Mouse (Mus musculus): ENCODE data around the gene Tie1. TPM values are rescaled to one million over a fixed set of nuclear protein-coding genes. Genes with fewer than 3 reads are reported as not detected.

Gene Tie1
- polyA plus RNA-seq, 2 experiments, result 3.5 to 5.3 TPM

- no peak for DNase-seq (ENCODE audit: low read depth in 3 of 3, low spot score in 3 of 3)
- no peaks in the 10 kb centered on the region for H3K9me3 ChIP-seq (ENCODE audit: control insufficient read depth, low read length)
- no peak for ATAC-seq (ENCODE audit: insufficient read depth)
- no peak overlapping the region for H3K4me3 ChIP-seq (ENCODE audit: insufficient read depth in 1 of 2, low read depth in 2 of 2, low read length in 2 of 2)
- H3K36me3 ChIP-seq (replicated peaks; ENCODE audit: control insufficient read depth, insufficient read depth, low read depth), result peaks cover 5% of the 10 kb centered on the region
- 82% methylated on average over 3 of the region's 3 CpGs for WGBS (ENCODE audit: insufficient replicate concordance)
- peaks cover 21 to 25% of the 10 kb centered on the region in 2 experiments for H3K4me1 ChIP-seq (replicated peaks; ENCODE audit: control insufficient read depth in 2 of 2, insufficient read depth in 2 of 2, low read length in 1 of 2)
- H3K27ac ChIP-seq, result no peak overlapping the region
- H3K4me2 ChIP-seq (ENCODE audit: low read depth), result no peak overlapping the region
- no peak for TF ChIP-seq EP300 (IDR thresholded peaks at IDR 0.05; ENCODE audit: low read depth)
- no peak for TF ChIP-seq CTCF (IDR thresholded peaks at IDR 0.05; ENCODE audit: low read depth)
- H3K9ac ChIP-seq (replicated peaks), result no peak overlapping the region
- no peaks in the 10 kb centered on the region for H3K27me3 ChIP-seq (ENCODE audit: control insufficient read depth, insufficient read depth, low read length)
Measured at GRCm38 (mm10) chr4:118421384-118421783, 68.5 kb downstream of the Tie1 start.

Other genes with a start within 250 kb of the Tie1 start
- 7.4 and 8.4 TPM in 2 replicates for gene Ptprf, start 198.7 kb downstream of the Tie1 start, polyA plus RNA-seq (2012; rRNA removed)
- gene Ptprf, start 198.7 kb downstream of the Tie1 start, polyA plus RNA-seq (2014; fragmentation: Nextera tagmentation; extraction: Ambion mirVana), result 5.6 and 7.3 TPM in 2 replicates
- gene Szt2, start 80.8 kb downstream of the Tie1 start, polyA plus RNA-seq (2012; rRNA removed), result 5.8 and 5.9 TPM in 2 replicates
- 2.2 and 2.6 TPM in 2 replicates for gene Szt2, start 80.8 kb downstream of the Tie1 start, polyA plus RNA-seq (2014; fragmentation: Nextera tagmentation; extraction: Ambion mirVana)
- gene Med8, start 80.7 kb downstream of the Tie1 start, polyA plus RNA-seq (2012; rRNA removed), result 33.5 and 50.2 TPM in 2 replicates
- gene Med8, start 80.7 kb downstream of the Tie1 start, polyA plus RNA-seq (2014; fragmentation: Nextera tagmentation; extraction: Ambion mirVana), result 69.1 and 73.8 TPM in 2 replicates
- 88.1 and 113 TPM in 2 replicates for gene Elovl1, start 62.0 kb downstream of the Tie1 start, polyA plus RNA-seq (2012; rRNA removed)
- 87.1 and 88.0 TPM in 2 replicates for gene Elovl1, start 62.0 kb downstream of the Tie1 start, polyA plus RNA-seq (2014; fragmentation: Nextera tagmentation; extraction: Ambion mirVana)
- gene Cdc20, start 52.7 kb downstream of the Tie1 start, polyA plus RNA-seq (2012; rRNA removed), result 99.0 and 109 TPM in 2 replicates
- 147 and 167 TPM in 2 replicates for gene Cdc20, start 52.7 kb downstream of the Tie1 start, polyA plus RNA-seq (2014; fragmentation: Nextera tagmentation; extraction: Ambion mirVana)
- 5.6 and 5.7 TPM in 2 replicates for gene Mpl, start 32.5 kb downstream of the Tie1 start, polyA plus RNA-seq (2012; rRNA removed)
- gene Mpl, start 32.5 kb downstream of the Tie1 start, polyA plus RNA-seq (2014; fragmentation: Nextera tagmentation; extraction: Ambion mirVana), result 6.3 and 9.0 TPM in 2 replicates
- 4.8 and 6.3 TPM in 2 replicates for gene 2610528J11Rik, start 36.9 kb upstream of the Tie1 start, polyA plus RNA-seq (2012; rRNA removed)
- gene 2610528J11Rik, start 36.9 kb upstream of the Tie1 start, polyA plus RNA-seq (2014; fragmentation: Nextera tagmentation; extraction: Ambion mirVana), result 6.4 and 6.9 TPM in 2 replicates
- gene Tmem125, start 54.0 kb upstream of the Tie1 start, polyA plus RNA-seq (2012; rRNA removed), result 1.2 and 1.3 TPM in 2 replicates
- 1.0 and 1.5 TPM in 2 replicates for gene Tmem125, start 54.0 kb upstream of the Tie1 start, polyA plus RNA-seq (2014; fragmentation: Nextera tagmentation; extraction: Ambion mirVana)
- gene Cfap57, start 130.7 kb upstream of the Tie1 start, polyA plus RNA-seq (2012; rRNA removed), result 0.12 and 0.54 TPM in 2 replicates
- 0.94 and 1.3 TPM in 2 replicates for gene Cfap57, start 130.7 kb upstream of the Tie1 start, polyA plus RNA-seq (2014; fragmentation: Nextera tagmentation; extraction: Ambion mirVana)
- gene Ebna1bp2, start 130.7 kb upstream of the Tie1 start, polyA plus RNA-seq (2012; rRNA removed), result 27.7 and 60.2 TPM in 2 replicates
- gene Ebna1bp2, start 130.7 kb upstream of the Tie1 start, polyA plus RNA-seq (2014; fragmentation: Nextera tagmentation; extraction: Ambion mirVana), result 92.2 and 95.0 TPM in 2 replicates
- not detected in 2 replicates for gene Olfr62, start 168.9 kb upstream of the Tie1 start, polyA plus RNA-seq (2012; rRNA removed)
- gene Olfr62, start 168.9 kb upstream of the Tie1 start, polyA plus RNA-seq (2014; fragmentation: Nextera tagmentation; extraction: Ambion mirVana), result not detected in 2 replicates
- gene Olfr1342, start 202.7 kb upstream of the Tie1 start, polyA plus RNA-seq (2012; rRNA removed), result not detected in 2 replicates
- gene Olfr1342, start 202.7 kb upstream of the Tie1 start, polyA plus RNA-seq (2014; fragmentation: Nextera tagmentation; extraction: Ambion mirVana), result not detected in 2 replicates
- gene Olfr1341, start 213.5 kb upstream of the Tie1 start, polyA plus RNA-seq (2012; rRNA removed), result not detected in 2 replicates
- not detected in 2 replicates for gene Olfr1341, start 213.5 kb upstream of the Tie1 start, polyA plus RNA-seq (2014; fragmentation: Nextera tagmentation; extraction: Ambion mirVana)
- not detected in 2 replicates for gene Olfr1340, start 230.1 kb upstream of the Tie1 start, polyA plus RNA-seq (2012; rRNA removed)
- not detected in 2 replicates for gene Olfr1340, start 230.1 kb upstream of the Tie1 start, polyA plus RNA-seq (2014; fragmentation: Nextera tagmentation; extraction: Ambion mirVana)
- gene Olfr1339, start 242.1 kb upstream of the Tie1 start, polyA plus RNA-seq (2012; rRNA removed), result not detected in 2 replicates
- gene Olfr1339, start 242.1 kb upstream of the Tie1 start, polyA plus RNA-seq (2014; fragmentation: Nextera tagmentation; extraction: Ambion mirVana), result not detected in 2 replicates